Mouse (Mus musculus) small intestine, adult 2 months (tissue): ENCODE measurements around the gene Hist1h2ah.
A peak's percentile ranks its signal among the peaks of the same experiment; 100 is the strongest.

Experiments used
- CTCF ChIP-seq: fragments of 200-500 bp; IDR thresholded peaks from 2 replicates; pipeline ENCODE4 v1.5.1; 2012; ENCODE audit warnings: low read depth, mild to moderate bottlenecking, control low read depth, inconsistent platforms, low read length, moderate library complexity, mixed read lengths; ENCODE audit not compliant: insufficient replicate concordance, insufficient read length; ENCODE audit errors: extremely low read depth
- POLR2A ChIP-seq: fragments of 200-500 bp; IDR thresholded peaks from 2 replicates; pipeline ENCODE4 v1.6.1; 2012; ENCODE audit warnings: low read depth, mild to moderate bottlenecking, control low read depth, inconsistent platforms, low read length, moderate library complexity

- TF ChIP-seq POLR2A (no peak), CTCF (peak; percentile 92)
Observed at GRCm38 (mm10) chr13:22028673-22029460, 6.5 kb downstream of the Hist1h2ah start.
